Mouse (Mus musculus): ENCODE measurements around the gene Klrb1a. TPM values are rescaled to one million over a fixed set of nuclear protein-coding genes. Genes with fewer than 3 reads are reported as not detected.
"Not testable (repeated sequence)": the region's sequence is repeated elsewhere in the genome, so short reads cannot be mapped to it uniquely, and the experiment has no call there.

Klrb1a gene
- not detected in 2 replicates for polyA plus RNA-seq (2015; fragmentation: Nextera tagmentation; extraction: Ambion mirVana)

GRCm38 (mm10) chr6:128623433-128623832 is at the start of gene Klrb1a:
Klrb1a (minus strand) TSS chr6:128623533.
- WGBS = 86% methylated on average over 5 of the region's 5 CpGs
- not testable (repeated sequence) for H3K9me3 ChIP-seq; H3K27me3 ChIP-seq; H3K4me1 ChIP-seq; H3K36me3 ChIP-seq; H3K27ac ChIP-seq; ATAC-seq (ENCODE audit: insufficient number of reproducible peaks, insufficient read depth, low FRiP score, low TSS enrichment, low read depth); H3K4me3 ChIP-seq; H3K9ac ChIP-seq; H3K4me2 ChIP-seq

- H3K9ac ChIP-seq = no peak overlapping the region
- no peak overlapping the region for H3K4me3 ChIP-seq
- no peaks in the 10 kb centered on the region for H3K4me1 ChIP-seq
- H3K4me2 ChIP-seq = no peak overlapping the region
- no peak overlapping the region for H3K27ac ChIP-seq
- H3K27me3 ChIP-seq = no peaks in the 10 kb centered on the region
- H3K9me3 ChIP-seq = no peaks in the 10 kb centered on the region
- WGBS = 52% methylated on average over 4 of the region's 4 CpGs
- no peak for ATAC-seq (ENCODE audit: insufficient number of reproducible peaks, insufficient read depth, low FRiP score, low TSS enrichment, low read depth)
- no peaks in the 10 kb centered on the region for H3K36me3 ChIP-seq
Observed at GRCm38 (mm10) chr6:128669936-128670335, 46.6 kb upstream of the Klrb1a start.

GRCm38 (mm10) chr6:128662206-128662605 is 38.9 kb upstream of the Klrb1a start, which contains the start of gene Clec2h:
Clec2h (plus strand) TSS chr6:128662385.
- whole genome bisulfite sequencing = 13% methylated on average over 1 of the region's 1 CpGs
- Histone ChIP-seq H3K36me3 (no peaks in the 10 kb centered on the region), H3K4me2 (no peak within 1 kb of the TSS), H3K4me1 (no peaks in the 10 kb centered on the region), H3K9me3 (no peaks in the 10 kb centered on the region), H3K27ac (no peak within 1 kb of the TSS), H3K27me3 (no peaks in the 10 kb centered on the region), H3K9ac (no peak within 1 kb of the TSS), H3K4me3 (no peak within 1 kb of the TSS)
- no peak for ATAC-seq (ENCODE audit: insufficient number of reproducible peaks, insufficient read depth, low FRiP score, low TSS enrichment, low read depth)

GRCm38 (mm10) chr6:128661249-128661648 is 37.9 kb upstream of the Klrb1a start:
- WGBS = 91% methylated on average over 1 of the region's 1 CpGs
- no peak for ATAC-seq (ENCODE audit: insufficient number of reproducible peaks, insufficient read depth, low FRiP score, low TSS enrichment, low read depth)
- H3K4me1 ChIP-seq = no peaks in the 10 kb centered on the region
- H3K36me3 ChIP-seq = no peaks in the 10 kb centered on the region
- no peaks in the 10 kb centered on the region for H3K9me3 ChIP-seq
- H3K27me3 ChIP-seq = no peaks in the 10 kb centered on the region
- H3K4me3 ChIP-seq = no peak overlapping the region
- H3K27ac ChIP-seq = no peak overlapping the region
- H3K9ac ChIP-seq = no peak overlapping the region
- no peak overlapping the region for H3K4me2 ChIP-seq

GRCm38 (mm10) chr6:128652938-128653337 is 29.6 kb upstream of the Klrb1a start:
- no peak overlapping the region for H3K4me2 ChIP-seq
- H3K36me3 ChIP-seq = no peaks in the 10 kb centered on the region
- no peak overlapping the region for H3K27ac ChIP-seq
- no peaks in the 10 kb centered on the region for H3K27me3 ChIP-seq
- no peaks in the 10 kb centered on the region for H3K4me1 ChIP-seq
- ATAC-seq (ENCODE audit: insufficient number of reproducible peaks, insufficient read depth, low FRiP score, low TSS enrichment, low read depth) = no peak
- no peak overlapping the region for H3K4me3 ChIP-seq
- H3K9ac ChIP-seq = no peak overlapping the region
- WGBS = 96% methylated on average over 1 of the region's 1 CpGs
- H3K9me3 ChIP-seq = no peaks in the 10 kb centered on the region

- H3K9ac ChIP-seq; H3K27me3 ChIP-seq; H3K27ac ChIP-seq; H3K4me1 ChIP-seq; H3K9me3 ChIP-seq; ATAC-seq (ENCODE audit: insufficient number of reproducible peaks, insufficient read depth, low FRiP score, low TSS enrichment, low read depth); H3K36me3 ChIP-seq; H3K4me2 ChIP-seq; H3K4me3 ChIP-seq: not testable (repeated sequence)
- WGBS = 82% methylated on average over 7 of the region's 7 CpGs
Observed at GRCm38 (mm10) chr6:128650827-128651226, 27.5 kb upstream of the Klrb1a start.

- Histone ChIP-seq H3K9ac (no peak overlapping the region), H3K4me2 (no peak overlapping the region), H3K4me1 (no peaks in the 10 kb centered on the region), H3K4me3 (no peak overlapping the region), H3K9me3 (no peaks in the 10 kb centered on the region), H3K27me3 (no peaks in the 10 kb centered on the region), H3K27ac (no peak overlapping the region), H3K36me3 (no peaks in the 10 kb centered on the region)
- ATAC-seq (ENCODE audit: insufficient number of reproducible peaks, insufficient read depth, low FRiP score, low TSS enrichment, low read depth) = no peak
- 98% methylated on average over 1 of the region's 1 CpGs for WGBS
Observed at GRCm38 (mm10) chr6:128650187-128650586, 26.9 kb upstream of the Klrb1a start.

- Histone ChIP-seq H3K27me3 (no peaks in the 10 kb centered on the region), H3K4me1 (no peaks in the 10 kb centered on the region)
- ATAC-seq (ENCODE audit: insufficient number of reproducible peaks, insufficient read depth, low FRiP score, low TSS enrichment, low read depth) = no peak
Observed at GRCm38 (mm10) chr6:128649681-128650080, 26.3 kb upstream of the Klrb1a start.

GRCm38 (mm10) chr6:128645708-128646107 is 22.4 kb upstream of the Klrb1a start:
- not testable (repeated sequence) for ATAC-seq (ENCODE audit: insufficient number of reproducible peaks, insufficient read depth, low FRiP score, low TSS enrichment, low read depth)

More at GRCm38 (mm10) chr6:128649681-128650080, 26.3 kb upstream of the Klrb1a start:
- H3K27ac ChIP-seq = no peak overlapping the region
- H3K9ac ChIP-seq = no peak overlapping the region
- H3K4me2 ChIP-seq = no peak overlapping the region
- H3K9me3 ChIP-seq = no peaks in the 10 kb centered on the region
- WGBS = 84% methylated on average over 3 of the region's 3 CpGs
- no peak overlapping the region for H3K4me3 ChIP-seq
- no peaks in the 10 kb centered on the region for H3K36me3 ChIP-seq

GRCm38 (mm10) chr6:128644694-128645093 is 21.4 kb upstream of the Klrb1a start:
- H3K4me2 ChIP-seq; H3K9me3 ChIP-seq; H3K9ac ChIP-seq; H3K36me3 ChIP-seq; ATAC-seq (ENCODE audit: insufficient number of reproducible peaks, insufficient read depth, low FRiP score, low TSS enrichment, low read depth); H3K4me3 ChIP-seq; H3K27ac ChIP-seq; H3K4me1 ChIP-seq; H3K27me3 ChIP-seq: not testable (repeated sequence)
- 96% methylated on average over 20 of the region's 20 CpGs for WGBS

More at GRCm38 (mm10) chr6:128645708-128646107, 22.4 kb upstream of the Klrb1a start:
- WGBS = 87% methylated on average over 12 of the region's 12 CpGs
- H3K36me3 ChIP-seq, H3K4me3 ChIP-seq, H3K9me3 ChIP-seq, H3K4me1 ChIP-seq, H3K4me2 ChIP-seq, H3K27ac ChIP-seq, H3K27me3 ChIP-seq, H3K9ac ChIP-seq: not testable (repeated sequence)

- Histone ChIP-seq H3K36me3 (no peaks in the 10 kb centered on the region), H3K4me2 (no peak overlapping the region), H3K4me1 (no peaks in the 10 kb centered on the region), H3K27me3 (no peaks in the 10 kb centered on the region), H3K27ac (no peak overlapping the region), H3K9me3 (no peaks in the 10 kb centered on the region), H3K4me3 (no peak overlapping the region), H3K9ac (no peak overlapping the region)
- WGBS = 68% methylated on average over 2 of the region's 2 CpGs
- ATAC-seq (ENCODE audit: insufficient number of reproducible peaks, insufficient read depth, low FRiP score, low TSS enrichment, low read depth) = no peak
Observed at GRCm38 (mm10) chr6:128643999-128644398, 20.7 kb upstream of the Klrb1a start.

- Histone ChIP-seq H3K36me3 (no peaks in the 10 kb centered on the region), H3K9ac (no peak overlapping the region), H3K4me1 (no peaks in the 10 kb centered on the region), H3K4me2 (no peak overlapping the region), H3K27me3 (no peaks in the 10 kb centered on the region), H3K4me3 (no peak overlapping the region), H3K9me3 (no peaks in the 10 kb centered on the region), H3K27ac (no peak overlapping the region)
- WGBS = 70% methylated on average over 2 of the region's 2 CpGs
- ATAC-seq (ENCODE audit: insufficient number of reproducible peaks, insufficient read depth, low FRiP score, low TSS enrichment, low read depth) = no peak
Observed at GRCm38 (mm10) chr6:128641116-128641716, 17.9 kb upstream of the Klrb1a start.
